Mouse (Mus musculus) gastrocnemius, adult 18-20 months (tissue): ENCODE results near the gene Gm21988. TPM values are rescaled to one million over a fixed set of nuclear protein-coding genes. Genes with fewer than 3 reads are reported as not detected.
A peak's percentile ranks its signal among the peaks of the same experiment; 100 is the strongest.

Experiments used
- DNase-seq: peaks from one replicate; pipeline ENCODE4 v3.0.0; 2021; ENCODE audit warnings: low spot score
- total RNA-seq, 2 experiments: library from RNA; stranded (reverse); gene quantifications; 2 replicates each; pipeline ENCODE4 v1.2.3; 2021

Gm21988 gene
- total RNA-seq, 2 experiments from 2014 or later = 3.2 to 3.3 TPM

- DNase-seq = no peak
Observed at GRCm38 (mm10) chr11:70218741-70219470, 20.7 kb downstream of the Gm21988 start.

- no peak for DNase-seq
Observed at GRCm38 (mm10) chr11:70218039-70218438, 21.6 kb downstream of the Gm21988 start.

- no peak for DNase-seq
Observed at GRCm38 (mm10) chr11:70216103-70216502, 23.5 kb downstream of the Gm21988 start.

DNA sequence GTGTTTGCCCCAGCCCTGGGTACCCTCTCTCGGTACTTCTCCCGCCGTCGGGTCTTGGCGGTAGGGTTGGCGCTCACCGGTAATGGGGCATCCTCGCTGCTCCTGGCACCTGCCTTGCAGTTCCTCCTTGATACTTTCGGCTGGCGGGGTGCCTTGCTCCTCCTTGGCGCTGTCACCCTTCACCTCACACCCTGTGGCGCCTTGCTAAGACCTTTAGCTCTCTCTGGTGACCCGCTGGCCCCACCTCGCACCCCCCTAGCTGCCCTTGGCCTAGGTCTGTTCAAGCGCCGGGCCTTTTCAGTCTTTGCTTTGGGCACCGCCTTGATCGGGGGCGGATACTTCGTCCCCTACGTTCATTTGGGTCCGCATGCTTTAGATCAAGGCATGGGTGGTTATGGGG is 24.3 kb downstream of the Gm21988 start:
- no peak for DNase-seq

DNA sequence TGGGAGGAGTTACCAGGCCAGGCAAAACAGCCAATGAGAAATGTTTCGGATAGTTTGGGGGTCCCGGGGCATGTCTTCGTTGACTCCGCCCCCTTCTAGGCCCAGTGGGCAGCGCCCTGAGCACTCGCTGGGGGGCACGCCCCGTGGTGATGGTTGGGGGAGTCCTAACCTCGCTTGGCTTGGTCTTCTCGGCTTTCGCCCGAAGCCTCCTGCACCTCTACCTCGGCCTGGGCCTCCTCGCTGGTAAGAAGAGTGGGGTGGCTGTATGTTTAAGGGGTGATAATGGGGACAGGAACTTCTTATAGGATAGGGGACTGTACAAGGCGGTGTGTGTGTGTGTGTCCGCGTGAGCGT is 24.8 kb downstream of the Gm21988 start:
- no peak for DNase-seq

GRCm38 (mm10) chr11:70214191-70214855 is 25.3 kb downstream of the Gm21988 start:
- no peak for DNase-seq

- DNase-seq = no peak
Observed at GRCm38 (mm10) chr11:70213736-70214135, 25.9 kb downstream of the Gm21988 start.

- peak; percentile 75 for DNase-seq
Observed at GRCm38 (mm10) chr11:70212896-70213295, 26.7 kb downstream of the Gm21988 start.

- DNase-seq = no peak
Observed at GRCm38 (mm10) chr11:70212423-70212822, 27.2 kb downstream of the Gm21988 start, which contains the start of gene Slc16a11. Slc16a11 (plus strand) TSS chr11:70212752.

DNA sequence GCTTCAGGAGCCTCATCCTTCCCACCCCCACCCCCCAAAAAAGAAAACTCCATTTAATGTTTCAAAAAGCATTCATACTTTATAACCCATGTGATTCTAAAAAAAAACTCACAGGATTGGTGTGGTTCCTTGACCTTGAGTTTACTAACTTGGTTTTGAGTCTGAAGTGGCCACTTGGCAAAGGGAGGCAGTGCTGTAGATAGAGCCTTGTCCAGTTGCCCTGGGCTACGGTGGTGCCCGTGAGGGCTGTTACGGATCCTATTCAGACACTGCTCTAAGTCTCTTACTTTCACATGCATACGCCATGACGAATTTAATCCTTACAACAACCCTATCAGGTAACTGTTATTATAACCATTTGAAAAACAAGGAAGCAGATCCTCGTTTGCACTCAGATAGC is 27.7 kb downstream of the Gm21988 start:
- DNase-seq = no peak

DNA sequence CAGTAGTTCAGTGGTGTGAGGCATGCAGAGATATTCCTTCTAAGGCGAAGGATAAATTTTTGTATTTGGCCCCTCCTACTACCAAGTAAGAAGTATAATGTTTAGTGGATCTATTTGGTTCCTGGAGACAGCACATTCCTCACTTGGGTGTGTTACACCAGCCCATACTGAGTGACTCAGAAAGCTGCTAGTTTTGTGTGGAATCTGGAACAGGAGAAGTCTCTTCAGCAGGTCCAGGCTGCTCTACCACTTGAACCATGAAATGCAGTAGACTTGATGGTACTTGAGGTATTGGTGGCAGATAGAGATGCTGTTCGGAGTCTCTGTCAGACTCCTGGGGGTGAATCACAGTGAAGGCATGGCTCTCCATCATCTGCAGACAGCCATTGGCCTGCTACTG is 28.9 kb downstream of the Gm21988 start:
- DNase-seq = no peak

GRCm38 (mm10) chr11:70208778-70209388 is 30.7 kb downstream of the Gm21988 start:
- no peak for DNase-seq

DNA sequence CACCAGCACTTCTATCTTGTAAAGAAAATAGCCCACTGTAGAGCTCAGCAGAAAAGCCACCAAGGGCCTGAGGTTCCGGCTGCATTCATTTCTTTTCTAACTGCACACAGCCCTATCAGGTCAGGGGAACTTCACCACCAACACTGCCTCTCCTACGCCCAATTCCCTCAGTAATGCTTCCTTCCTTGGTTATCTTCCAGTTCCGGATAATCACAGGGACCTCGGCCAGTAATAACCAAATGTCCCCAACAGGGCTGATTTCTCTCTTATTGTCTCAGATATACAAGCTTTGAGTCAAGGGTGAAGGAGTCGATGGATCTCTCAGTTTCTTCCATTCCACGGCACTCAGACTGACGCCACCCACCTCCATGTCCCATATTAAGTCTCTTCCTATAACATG is 32.3 kb downstream of the Gm21988 start:
- no peak for DNase-seq

- DNase-seq = no peak
Observed at GRCm38 (mm10) chr11:70206801-70207200, 32.8 kb downstream of the Gm21988 start.

- peak; percentile 85 for DNase-seq
Observed at GRCm38 (mm10) chr11:70201691-70202090, 37.9 kb downstream of the Gm21988 start.

DNA sequence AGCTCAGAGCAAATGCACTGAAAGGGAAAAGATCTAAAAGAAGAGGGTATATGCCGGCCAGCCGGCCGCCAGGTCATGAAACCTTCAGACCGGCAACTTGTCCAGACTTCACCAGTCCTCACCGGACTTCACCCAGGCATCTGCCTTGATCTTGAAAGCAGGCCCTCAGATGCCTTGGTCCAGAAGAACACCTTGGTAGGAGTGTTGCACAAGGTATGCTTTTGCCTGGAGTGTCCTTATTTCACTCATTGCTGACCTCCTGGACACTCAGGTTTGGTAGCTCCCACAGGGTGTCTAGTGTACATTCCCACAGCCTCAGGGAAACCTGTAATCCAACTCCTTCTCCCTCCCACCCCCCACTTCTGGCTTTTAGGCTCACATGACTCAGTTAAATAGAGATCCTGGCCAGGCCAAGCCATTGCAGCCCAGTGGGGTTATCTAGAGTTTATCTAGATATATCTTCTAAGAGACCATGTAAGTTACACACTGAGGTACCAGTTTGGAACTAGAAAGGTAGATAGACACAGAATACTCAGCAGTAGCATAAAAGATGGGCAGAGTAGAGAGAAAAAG is 39.5 kb downstream of the Gm21988 start:
- no peak for DNase-seq

GRCm38 (mm10) chr11:70199107-70199506 is 40.5 kb downstream of the Gm21988 start:
- DNase-seq = no peak

DNA sequence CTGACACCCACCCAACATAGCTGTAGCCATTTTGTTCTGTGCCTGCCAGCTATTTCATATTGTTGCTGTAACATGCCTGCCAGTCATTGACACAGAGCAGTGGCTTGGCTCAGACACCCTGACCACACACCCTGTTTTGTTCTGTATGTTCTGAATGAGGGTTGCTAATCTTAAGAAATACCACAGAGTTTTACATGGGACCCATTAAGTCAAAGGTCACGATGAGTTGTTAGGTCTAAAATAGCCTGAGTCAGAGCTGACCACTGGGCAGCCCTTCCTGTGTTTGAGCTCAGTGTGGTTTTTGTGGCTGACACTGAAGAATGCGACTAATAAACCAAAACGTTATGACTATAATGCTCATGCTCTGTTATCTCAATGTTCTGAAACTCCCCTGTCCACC is 41.3 kb downstream of the Gm21988 start:
- no peak for DNase-seq

GRCm38 (mm10) chr11:70193354-70194285 is 46.0 kb downstream of the Gm21988 start:
- DNase-seq = no peak

GRCm38 (mm10) chr11:70192157-70192556 is 47.5 kb downstream of the Gm21988 start:
- no peak for DNase-seq

DNA sequence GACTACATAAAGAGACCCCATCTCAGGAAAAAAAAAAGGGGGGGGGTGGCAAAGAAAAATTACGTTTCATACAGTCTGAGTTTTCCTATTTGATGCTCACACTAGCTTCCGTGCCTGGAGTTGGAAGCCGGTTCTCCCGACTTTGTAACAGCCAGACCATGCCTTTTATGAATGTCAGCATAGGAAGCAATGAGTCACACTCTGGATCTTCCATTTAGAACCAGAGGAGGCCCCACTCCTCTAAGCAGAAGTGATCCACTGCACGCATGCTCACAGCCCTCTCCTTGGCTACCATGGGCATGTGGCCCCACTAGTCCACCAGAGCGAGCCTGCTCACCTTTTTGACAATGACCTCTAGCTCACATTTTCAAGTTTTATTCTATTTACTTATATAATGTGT is 48.4 kb downstream of the Gm21988 start:
- DNase-seq = no peak
